Mouse (Mus musculus) heart, adult 8-10 months (tissue): Measurements from ENCODE around the gene Rnf186. TPM values are rescaled to one million over a fixed set of nuclear protein-coding genes. Genes with fewer than 3 reads are reported as not detected.

ENCODE experiments used
- DNase-seq: peaks from one replicate; pipeline ENCODE4 v3.0.0; 2022; ENCODE audit warnings: low spot score
- total RNA-seq, 4 experiments: library from RNA; stranded (reverse); gene quantifications; 2 replicates each; pipeline ENCODE4 v1.2.4; 2022

The Rnf186 gene
- total RNA-seq = under 1 TPM in 1 of 4 experiments, not detected in 3; 0.23 TPM

DNA sequence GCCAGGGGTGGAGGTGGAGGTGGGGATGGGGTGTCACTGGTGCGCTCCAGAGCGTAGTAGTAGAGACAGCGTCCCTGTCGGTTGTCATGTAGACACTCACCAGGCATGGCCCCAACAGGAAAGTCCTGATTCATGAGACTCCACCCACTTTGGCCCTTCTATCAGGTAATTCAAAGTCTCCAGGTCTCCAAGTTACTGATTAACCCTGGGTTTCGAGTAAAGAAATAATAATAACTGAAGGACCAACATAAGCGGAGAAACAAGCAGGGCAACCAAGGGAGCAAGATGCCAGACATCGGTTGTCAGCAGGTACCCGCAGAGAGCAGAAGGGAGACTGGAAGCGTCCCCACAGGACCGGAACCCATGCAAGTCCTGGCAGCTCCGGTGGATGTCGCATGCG is at the start of gene Rnf186:
TSS of gene Rnf186 (plus strand) at position 247 of the 400 bp plus-strand sequence.
- DNase-seq = no peak

DNA sequence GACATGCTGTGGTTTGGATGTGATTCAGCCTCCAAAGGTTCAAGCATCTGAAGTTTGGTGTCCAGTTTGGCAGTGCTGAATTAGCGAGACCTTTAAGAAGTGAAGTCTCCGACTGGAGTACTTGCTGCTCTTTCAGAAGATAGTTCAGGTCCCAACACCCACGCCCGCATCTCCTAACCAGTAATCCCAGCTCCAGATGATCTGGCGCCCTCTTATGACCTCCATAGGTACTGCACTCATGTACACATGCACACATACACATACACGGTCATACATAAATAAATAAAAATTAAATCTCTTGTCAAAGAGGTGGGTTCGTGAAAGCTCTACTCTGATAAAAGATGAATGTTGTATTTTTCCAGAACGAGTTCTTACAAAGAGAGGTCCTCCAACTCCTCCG is 49.6 kb upstream of the Rnf186 start:
- DNase-seq = no peak

DNA sequence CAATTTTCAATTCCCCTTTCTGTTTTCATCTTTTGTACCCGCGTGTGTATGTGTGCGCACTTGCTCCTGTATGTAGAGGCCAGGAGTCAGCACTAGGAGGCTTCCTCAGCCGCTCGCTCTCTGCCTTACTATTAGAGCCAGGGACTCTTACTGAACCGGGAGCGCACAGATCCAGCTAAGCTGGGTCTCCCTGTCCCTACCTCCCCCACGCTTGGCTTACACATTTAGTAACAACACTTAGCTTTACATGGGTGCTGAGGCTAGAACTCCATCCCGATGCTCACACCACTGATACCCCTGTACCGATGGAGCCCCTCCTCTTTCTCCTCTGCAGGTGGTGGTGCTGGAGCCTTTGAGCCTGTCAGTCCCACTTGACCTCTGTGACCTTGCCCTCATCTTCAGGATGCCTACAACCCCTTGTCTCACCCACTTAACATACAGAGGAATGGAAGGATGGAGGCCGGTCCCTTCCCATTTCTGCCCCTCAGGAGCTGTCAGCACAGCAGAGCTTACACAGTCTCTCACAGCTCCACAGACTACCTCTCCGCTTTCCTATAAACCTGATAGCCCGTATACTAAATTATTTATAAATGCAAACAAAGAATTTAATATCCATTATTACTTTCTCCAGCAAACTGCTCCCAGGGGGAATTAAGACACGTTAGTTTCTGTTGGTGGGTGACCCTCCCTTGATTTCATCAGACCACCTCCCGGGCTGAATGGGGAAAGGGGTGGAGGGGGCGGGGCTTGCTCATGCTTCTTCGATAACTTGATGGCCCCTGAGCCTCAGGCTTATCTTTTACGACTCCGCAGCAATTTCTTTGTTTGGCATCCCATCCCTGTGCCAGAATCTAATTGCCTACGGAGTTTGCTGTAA is 45.4 kb upstream of the Rnf186 start:
- no peak for DNase-seq

DNA sequence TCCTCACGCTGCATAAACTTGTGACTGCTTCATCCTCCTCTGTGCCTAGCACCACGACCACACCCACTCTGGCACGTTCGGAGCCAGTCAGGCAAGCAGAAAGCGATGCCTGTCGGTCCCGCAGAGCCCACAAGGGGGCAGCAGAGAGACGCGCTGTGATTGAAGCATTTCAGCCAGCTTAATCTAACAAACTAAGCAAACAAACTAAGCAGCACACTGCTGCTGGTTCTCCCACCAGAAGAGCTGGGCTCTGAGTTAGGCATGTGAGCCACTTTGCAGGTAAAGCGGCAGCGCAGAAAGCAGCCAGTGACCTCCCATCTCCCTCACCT is 44.8 kb upstream of the Rnf186 start:
- DNase-seq = peak; percentile 96

DNA sequence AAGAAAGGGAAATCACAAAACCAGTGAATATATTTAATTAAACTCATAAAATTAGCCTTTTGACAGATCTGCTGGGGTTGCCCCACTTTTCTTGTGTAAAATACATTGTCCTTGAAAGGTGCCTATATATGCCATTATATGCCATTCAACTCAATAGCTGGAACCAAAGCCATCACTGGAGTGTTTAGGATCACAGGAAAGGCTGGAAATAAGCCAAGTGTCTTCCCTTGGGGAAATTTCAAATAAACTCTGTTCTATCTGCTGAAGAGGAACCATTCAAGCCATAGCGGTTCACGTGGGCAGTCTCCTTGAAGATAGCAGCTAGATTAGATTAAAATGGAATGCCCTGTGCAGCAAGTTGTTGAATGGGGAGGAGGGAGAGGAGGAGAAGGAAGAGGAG is 41.4 kb upstream of the Rnf186 start:
- DNase-seq = no peak

DNA sequence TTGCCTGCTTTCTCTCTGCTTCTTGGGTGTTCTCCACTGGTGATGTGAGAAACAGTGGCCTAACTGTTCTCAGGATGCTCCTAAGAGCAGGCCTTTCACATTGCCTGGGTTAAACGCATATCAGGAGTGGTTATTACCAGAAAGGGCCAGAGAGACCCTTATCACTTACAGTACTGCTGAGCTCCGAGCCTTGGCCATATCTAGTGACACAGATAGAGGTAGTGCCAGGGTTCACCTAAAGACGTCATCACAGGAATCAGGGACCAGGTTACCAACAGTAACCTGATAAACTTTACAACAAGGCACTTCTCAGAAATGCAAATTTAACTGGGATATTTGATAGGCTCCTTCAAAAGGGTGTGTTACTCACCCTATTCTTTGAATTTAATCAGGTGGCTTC is 33.0 kb upstream of the Rnf186 start:
- no peak for DNase-seq

DNA sequence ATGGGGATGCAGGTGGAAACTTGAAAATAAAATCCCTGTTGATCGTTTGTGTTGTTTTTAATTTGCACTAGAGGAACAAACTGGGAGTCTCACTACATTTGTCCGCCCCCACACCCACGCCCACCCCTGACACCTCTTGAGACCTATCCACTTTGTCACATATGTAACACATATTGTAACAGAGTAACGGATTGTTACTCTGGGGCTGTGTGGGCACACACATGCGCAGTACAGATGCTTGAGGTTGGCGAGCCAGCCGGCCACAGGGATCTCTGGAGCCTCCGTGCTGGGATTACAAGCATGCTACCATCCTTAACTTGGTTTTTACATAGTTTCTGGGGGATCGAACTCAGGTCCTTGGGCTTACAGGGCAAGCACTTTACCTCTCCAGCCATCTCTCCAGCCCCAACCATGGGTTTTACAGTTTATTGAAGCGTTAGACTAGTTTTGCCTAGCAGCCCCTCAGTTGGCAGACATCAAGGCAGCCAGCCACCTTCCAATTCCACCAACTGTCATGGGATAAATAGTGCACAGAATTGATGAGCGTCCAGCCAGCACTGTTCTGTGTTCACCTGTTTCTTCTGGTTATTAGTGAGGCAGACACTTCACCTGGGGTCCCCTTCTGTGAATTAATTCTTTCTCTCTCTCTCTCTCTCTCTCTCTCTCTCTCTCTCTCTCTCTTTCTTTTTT is 32.3 kb upstream of the Rnf186 start:
- no peak for DNase-seq

DNA sequence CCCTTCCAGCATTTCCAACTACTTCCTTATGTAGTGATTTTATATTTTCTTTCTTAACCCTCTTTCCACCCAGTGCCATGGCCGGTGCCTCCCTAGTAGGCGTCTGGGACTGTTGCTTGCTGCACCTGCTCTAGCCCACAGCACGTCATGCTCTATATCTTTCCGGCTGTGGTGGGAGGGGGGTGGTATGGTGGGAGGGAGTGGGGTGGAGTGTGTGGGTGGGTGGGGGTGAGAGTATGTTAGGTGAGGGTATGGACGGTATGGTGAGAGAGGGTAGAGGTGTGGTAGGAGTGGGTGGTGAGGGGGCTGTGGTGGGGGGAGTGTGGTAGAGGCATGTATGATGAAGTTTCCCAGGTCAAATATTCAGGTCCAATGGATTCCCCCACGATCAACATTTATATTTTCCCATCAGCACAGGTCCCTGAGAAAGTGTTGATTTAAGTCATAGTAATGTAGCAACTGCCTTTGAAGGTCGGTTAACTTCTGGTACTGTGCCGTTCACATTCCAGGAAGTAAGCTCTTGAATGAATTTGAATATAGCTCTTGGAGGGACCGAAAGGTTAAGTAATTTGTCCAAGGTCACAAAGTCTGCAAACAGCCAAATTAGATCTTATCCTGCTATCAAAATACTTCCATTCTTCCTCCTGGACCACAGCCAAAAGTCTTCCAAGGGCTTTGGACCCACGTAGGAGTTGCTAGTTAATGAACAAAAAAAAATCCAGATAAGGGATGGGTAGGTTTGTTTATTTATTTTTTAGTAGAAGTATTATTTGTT is 28.2 kb upstream of the Rnf186 start:
- no peak for DNase-seq

DNA sequence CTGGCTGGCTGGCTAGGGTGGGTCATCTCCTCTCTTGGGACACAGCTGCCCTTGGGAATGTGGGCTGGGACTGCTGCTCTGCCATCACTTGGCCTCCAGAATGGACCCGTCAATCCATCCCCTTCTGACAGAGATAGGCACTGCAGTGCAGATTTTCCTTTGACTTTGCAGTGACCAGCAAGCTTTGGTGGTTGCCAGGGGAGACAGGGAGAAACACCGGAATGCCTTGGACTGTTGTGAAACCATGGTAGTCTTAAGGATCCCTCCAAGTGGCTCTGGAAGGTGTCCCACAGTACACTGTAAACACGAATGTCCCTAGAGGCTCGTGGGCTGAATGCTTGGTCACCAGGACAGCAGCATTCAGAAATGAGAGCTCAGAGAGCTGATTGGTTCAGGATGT is 27.4 kb upstream of the Rnf186 start:
- DNase-seq = no peak

DNA sequence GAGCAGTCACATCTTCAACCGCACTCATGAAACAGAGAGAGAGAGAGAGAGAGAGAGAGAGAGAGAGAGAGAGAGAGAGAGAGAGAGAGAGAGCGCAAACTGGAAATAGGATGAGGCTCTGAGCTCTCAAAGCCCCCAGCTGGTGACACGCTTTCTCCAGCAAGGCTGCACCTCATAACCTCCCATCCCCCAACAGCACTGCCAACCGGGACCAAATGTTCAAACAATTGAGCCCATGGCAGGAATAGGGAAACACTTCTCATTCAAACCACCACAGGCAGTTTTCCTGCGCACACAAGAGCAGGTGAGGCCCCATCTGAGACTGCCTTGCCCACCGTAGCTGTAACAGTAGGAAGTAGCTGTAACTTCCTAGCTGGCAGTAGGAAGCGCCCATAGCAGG is 25.5 kb upstream of the Rnf186 start:
- no peak for DNase-seq

DNA sequence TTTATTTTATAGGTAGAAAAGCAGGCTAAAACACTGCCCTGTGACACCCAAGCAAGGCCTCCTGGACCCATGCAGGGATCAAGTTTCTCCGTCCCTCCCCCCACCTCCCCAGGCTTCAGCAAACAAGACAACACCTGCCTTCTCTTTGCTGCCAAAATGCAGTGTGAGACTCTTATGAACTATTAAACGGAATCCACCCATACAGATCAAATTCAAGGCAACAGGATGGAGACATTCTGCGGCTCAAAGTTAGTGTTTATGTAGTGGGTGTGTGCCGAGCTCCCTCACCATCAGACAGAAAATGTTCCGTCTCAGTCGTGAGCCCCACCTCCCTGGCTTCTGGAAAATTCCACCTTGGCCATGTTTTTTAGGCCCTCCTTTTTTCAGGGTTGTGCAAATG is 24.9 kb upstream of the Rnf186 start:
- no peak for DNase-seq

DNA sequence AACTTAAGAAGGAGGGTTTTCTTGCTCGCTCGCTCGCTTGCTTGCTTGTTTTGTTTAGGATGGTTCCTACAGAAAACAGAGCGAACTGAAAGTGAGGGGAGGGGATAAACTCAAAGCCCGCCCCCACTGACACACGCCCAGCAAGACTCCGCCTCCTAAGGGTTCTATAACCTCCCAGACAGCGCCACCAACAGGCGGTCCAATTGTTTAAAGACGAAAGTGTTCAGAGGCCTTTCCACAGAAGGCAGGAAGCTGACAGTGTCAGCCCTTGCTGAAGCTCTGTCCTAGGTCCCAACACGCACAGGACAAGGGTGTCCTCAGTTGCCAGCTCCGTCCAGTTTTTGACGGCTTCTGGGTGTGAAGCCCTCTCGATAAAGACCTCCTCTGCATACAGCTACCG is 23.2 kb upstream of the Rnf186 start:
- peak; percentile 86 for DNase-seq

DNA sequence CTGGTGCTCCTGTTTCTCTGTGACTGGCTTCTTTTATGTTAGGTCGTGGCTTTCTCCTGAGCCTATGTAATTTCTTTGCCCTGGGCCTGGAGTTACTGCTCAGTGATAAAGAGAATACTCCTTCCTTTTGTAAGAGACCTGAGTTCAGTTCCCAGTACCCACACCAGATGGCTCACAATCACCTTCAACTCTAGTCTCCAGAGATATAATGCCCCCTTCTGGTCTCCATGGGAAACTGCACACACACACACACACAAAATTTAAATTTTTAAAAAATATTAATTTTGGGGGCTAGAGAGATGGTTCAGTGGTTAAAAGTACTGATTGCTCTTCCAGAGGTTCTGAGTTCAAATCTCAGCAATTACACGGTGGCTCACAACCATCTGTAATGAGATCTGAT is 18.7 kb upstream of the Rnf186 start:
- DNase-seq = no peak

DNA sequence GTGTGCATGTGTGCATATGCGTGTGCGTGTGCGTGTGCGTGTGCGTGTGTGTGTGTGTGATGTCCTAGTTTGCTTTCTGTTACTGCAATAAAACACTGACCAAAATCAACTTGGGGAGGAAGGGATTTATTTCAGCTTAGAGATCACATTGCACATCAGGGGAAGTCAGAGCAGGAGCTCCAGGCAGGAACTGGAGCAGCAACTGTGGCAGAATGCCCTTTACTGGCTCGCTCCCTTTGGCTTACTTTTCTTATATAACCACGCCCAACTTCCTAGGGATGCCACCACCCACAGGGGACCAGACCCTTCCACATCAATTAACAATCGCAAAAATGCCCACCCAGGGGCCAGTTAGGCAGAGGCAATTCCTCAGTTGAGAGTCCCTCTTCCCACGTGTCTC is 8.3 kb upstream of the Rnf186 start:
- no peak for DNase-seq

DNA sequence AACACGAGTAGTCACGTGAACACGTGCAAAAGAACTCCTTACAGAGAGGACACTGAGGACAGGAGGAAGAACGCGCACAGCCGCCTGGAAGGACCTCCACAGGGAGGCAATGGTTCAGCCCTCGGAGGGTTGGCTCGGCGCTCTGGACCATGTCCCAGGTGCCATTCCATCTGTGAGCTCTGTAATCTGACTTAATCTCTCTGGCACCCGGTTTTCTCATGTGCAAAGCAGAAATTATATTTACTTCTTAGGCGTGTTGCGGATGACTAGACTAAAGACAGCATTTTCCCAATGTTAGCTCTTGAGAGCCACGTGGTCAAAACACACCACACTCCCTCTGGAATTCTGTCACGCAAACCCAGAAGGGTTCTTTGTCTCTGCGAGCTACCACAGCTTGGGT is 7.8 kb upstream of the Rnf186 start:
- no peak for DNase-seq

DNA sequence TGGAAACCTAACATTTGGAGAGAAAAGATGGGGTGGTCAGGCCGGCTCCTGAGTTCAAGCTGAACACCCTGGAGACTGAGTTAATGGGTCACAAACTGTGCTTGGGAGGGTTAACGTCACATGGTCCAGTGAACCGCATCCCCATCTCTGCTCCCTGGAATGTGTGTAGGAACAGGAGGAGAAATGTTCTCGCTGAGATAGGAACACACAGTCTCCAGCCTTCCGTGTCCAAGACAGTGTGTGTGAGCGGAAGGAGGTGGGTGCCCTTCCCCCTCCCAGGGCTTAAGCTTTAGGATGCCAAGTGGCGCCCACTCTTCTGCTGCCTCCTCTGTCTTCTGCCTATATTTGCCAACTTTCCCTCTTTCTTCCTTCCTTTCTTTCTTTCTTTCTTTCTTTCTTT is 7.0 kb upstream of the Rnf186 start:
- no peak for DNase-seq

DNA sequence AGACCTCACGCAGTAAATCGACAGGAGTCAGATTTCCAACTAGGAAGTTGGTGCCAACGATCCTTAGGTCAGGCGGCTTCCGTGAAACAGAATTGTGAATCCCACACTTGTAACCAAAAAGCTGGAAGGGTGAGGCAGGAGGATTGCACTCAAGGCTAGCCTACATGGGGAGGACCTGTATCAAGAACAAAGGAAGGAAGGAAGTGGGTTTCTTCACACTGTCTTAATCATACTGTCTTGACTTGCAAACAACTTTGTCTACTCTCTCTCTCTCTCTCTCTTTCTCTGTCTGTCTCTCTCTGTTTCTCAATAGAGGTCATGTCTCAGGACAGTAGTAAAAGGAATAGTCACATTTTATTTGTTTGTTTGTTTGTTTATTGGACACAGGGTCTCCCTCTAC is 4.2 kb upstream of the Rnf186 start:
- no peak for DNase-seq

DNA sequence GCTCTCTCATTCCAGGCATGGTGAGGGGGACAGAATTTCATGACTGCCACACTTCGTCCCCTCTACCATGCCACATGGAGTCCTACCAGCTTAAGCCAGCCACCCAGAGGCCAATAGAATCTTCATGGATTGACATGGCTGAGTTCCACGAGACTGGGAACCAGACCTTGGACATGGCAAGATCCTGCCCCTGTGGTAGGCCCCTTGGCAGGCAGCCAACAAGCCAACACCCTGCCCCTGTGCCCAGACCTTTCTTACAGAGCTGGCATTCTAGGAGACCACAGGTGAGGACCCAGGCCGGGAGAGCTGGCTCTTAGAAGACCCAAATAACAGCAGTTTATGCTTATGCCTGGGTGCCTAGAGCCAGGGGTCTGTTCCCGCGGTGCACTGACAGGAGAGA is 1.0 kb upstream of the Rnf186 start:
- DNase-seq = no peak

DNA sequence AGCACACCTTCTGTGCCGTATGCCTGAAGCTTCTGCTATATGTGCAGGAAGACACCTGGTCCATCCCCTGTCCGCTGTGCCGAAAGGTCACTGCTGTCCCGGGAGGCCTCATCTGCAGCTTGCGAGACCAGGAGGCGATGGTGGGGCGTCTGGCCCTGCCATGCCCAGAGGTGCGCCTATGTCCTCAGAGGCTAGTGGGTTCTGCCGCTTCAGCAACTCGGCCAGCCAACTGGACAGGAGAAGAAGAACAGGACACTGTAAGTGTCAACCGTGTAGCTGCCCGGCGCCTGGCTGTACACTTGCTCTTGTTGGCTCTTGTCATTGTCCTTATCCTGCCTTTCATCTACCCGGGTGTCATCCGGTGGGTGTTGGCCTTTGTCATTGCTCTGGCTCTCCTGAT is 573 bp downstream of the Rnf186 start:
- no peak for DNase-seq

DNA sequence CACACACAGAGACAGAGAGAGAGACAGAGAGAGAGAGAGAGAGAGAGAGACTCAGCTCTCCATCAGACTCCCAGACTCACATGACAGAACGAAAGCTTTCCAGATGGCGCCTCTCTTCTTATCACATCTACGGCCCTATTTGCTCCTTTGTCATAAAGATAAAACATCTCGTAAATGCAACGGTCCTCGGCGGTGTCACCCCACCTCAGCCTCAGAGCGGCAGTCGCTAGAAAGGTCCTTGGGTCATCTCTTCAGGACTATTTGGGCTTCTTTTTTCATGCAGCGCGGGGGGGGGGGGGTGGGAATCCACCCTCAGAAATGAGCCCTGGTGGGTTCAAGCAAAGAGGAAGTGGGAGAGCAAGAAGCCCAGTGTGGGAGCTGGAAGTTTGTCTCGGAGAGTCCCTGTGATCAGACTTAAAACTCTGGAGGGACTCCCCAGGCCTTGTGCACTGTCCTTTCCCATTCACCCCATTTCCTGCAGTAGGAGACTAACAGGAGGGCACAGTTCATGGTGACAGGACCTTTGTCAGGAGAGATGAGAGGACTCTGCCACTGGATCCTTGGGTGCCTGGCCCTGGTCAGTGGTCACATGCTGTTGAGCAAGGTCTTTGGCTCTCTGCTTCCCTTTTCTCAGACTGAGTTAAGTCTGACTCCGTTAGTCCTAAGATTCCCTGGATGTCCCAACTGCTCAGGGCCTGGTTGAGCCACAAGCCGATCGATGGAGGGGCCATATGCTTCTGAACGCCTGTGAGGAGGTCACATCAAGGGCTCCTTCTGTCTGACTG is 2.1 kb downstream of the Rnf186 start:
- no peak for DNase-seq

DNA sequence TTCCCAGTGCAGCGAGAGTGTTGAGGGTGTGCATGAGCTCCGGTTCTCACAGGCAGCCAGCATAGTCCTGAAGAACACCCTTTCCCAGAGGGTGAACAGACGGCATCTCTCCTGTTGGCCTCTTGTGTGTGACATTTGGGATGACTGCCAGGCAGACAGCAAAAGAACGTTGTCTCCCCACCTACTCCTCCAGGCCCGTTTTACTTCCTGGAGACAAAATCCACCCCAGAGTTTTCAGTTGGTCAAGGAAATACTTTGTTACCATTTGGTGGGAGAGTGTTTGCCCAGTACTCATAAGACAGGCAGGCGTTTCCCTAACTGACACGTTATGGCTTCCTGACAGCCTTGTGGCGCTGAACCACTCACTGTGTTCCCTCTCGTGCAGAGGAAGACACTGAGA is 2.8 kb downstream of the Rnf186 start:
- no peak for DNase-seq

DNA sequence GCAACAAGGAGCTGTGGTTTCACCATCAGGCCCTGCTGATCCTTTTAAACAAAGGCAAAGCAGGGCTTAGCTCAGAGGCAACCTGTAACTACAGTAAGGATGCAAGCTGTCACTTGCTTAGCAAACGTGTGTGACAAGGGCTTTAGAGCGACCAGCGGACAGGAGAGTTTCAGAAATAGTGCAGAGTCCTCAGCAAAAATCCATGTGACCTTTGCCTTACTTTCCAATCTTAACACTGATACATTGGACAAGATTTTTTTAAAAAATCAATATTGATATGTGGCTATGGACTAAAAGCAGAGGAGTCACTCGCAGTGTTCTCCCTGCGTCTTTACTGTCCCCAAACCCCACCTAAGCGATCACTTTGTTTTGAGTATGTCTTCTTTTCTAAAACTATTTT is 4.5 kb downstream of the Rnf186 start:
- DNase-seq = no peak
